Mouse (Mus musculus): Measurements from ENCODE around the gene Arhgap22.

Gene Arhgap22

GRCm38 (mm10) chr14:33213823-33214766 lies at the start of gene Arhgap22:
Arhgap22 (plus strand) TSS chr14:33214026.
- peak; percentile 81 for DNase-seq (ENCODE audit: low read depth, low spot score)

- DNase-seq (ENCODE audit: low read depth, low spot score), result no peak
These were observed 45.1 kb upstream of the Arhgap22 start for GRCm38 (mm10) chr14:33168750-33169149.

GRCm38 (mm10) chr14:33171942-33172341 lies 41.9 kb upstream of the Arhgap22 start:
- no peak for DNase-seq (ENCODE audit: low read depth, low spot score)

- DNase-seq (ENCODE audit: low read depth, low spot score), result no peak
These were observed 38.6 kb upstream of the Arhgap22 start for GRCm38 (mm10) chr14:33175059-33175821.

GRCm38 (mm10) chr14:33180102-33180501 lies 33.7 kb upstream of the Arhgap22 start:
- DNase-seq (ENCODE audit: low read depth, low spot score), result no peak

GRCm38 (mm10) chr14:33185068-33185800 lies 28.6 kb upstream of the Arhgap22 start, which contains the start of gene Wdfy4:
Wdfy4 (minus strand) TSS chr14:33185508.
- DNase-seq (ENCODE audit: low read depth, low spot score), result no peak

- no peak for DNase-seq (ENCODE audit: low read depth, low spot score)
These were observed 26.6 kb upstream of the Arhgap22 start for GRCm38 (mm10) chr14:33187201-33187600.

- no peak for DNase-seq (ENCODE audit: low read depth, low spot score)
These were observed 24.6 kb upstream of the Arhgap22 start for GRCm38 (mm10) chr14:33189230-33189629.

- DNase-seq (ENCODE audit: low read depth, low spot score), result peak; percentile 15
These were observed 23.9 kb upstream of the Arhgap22 start for GRCm38 (mm10) chr14:33189849-33190423.

GRCm38 (mm10) chr14:33190646-33191045 lies 23.2 kb upstream of the Arhgap22 start:
- no peak for DNase-seq (ENCODE audit: low read depth, low spot score)

- DNase-seq (ENCODE audit: low read depth, low spot score), result no peak
These were observed 20.1 kb upstream of the Arhgap22 start for GRCm38 (mm10) chr14:33193762-33194161.

GRCm38 (mm10) chr14:33194241-33194640 lies 19.6 kb upstream of the Arhgap22 start:
- no peak for DNase-seq (ENCODE audit: low read depth, low spot score)

GRCm38 (mm10) chr14:33202161-33202560 lies 11.7 kb upstream of the Arhgap22 start:
- DNase-seq (ENCODE audit: low read depth, low spot score), result no peak

GRCm38 (mm10) chr14:33202885-33203284 lies 10.9 kb upstream of the Arhgap22 start:
- DNase-seq (ENCODE audit: low read depth, low spot score), result no peak

GRCm38 (mm10) chr14:33203777-33204176 lies 10.0 kb upstream of the Arhgap22 start:
- no peak for DNase-seq (ENCODE audit: low read depth, low spot score)

- no peak for DNase-seq (ENCODE audit: low read depth, low spot score)
These were observed 8.4 kb upstream of the Arhgap22 start for GRCm38 (mm10) chr14:33205280-33205965.

- peak; percentile 49 for DNase-seq (ENCODE audit: low read depth, low spot score)
These were observed 6.8 kb upstream of the Arhgap22 start for GRCm38 (mm10) chr14:33207011-33207410.

- no peak for DNase-seq (ENCODE audit: low read depth, low spot score)
These were observed 5.5 kb upstream of the Arhgap22 start for GRCm38 (mm10) chr14:33208331-33208730.

- DNase-seq (ENCODE audit: low read depth, low spot score), result no peak
These were observed 3.0 kb upstream of the Arhgap22 start for GRCm38 (mm10) chr14:33210806-33211205.

- DNase-seq (ENCODE audit: low read depth, low spot score), result no peak
These were observed 1.4 kb upstream of the Arhgap22 start for GRCm38 (mm10) chr14:33212271-33212957.
